Mouse (Mus musculus) urinary bladder, adult 2 months (tissue): ENCODE data around the gene Nwd1. TPM values are rescaled to one million over a fixed set of nuclear protein-coding genes. Genes with fewer than 3 reads are reported as not detected.
A peak's percentile ranks its signal among the peaks of the same experiment; 100 is the strongest.

Experiments used
- DNase-seq: peaks from one replicate; pipeline ENCODE4 v3.0.0; 2022; ENCODE audit warnings: low spot score
- polyA plus RNA-seq: library from polyadenylated mRNA; depleted of rRNA; stranded (reverse); fragments of >200 nt; gene quantifications from 2 replicates; pipeline ENCODE4 v1.2.3, GENCODE M21; 2012

Nwd1 gene
- polyA plus RNA-seq, 1 experiment = 0.15 TPM

DNA sequence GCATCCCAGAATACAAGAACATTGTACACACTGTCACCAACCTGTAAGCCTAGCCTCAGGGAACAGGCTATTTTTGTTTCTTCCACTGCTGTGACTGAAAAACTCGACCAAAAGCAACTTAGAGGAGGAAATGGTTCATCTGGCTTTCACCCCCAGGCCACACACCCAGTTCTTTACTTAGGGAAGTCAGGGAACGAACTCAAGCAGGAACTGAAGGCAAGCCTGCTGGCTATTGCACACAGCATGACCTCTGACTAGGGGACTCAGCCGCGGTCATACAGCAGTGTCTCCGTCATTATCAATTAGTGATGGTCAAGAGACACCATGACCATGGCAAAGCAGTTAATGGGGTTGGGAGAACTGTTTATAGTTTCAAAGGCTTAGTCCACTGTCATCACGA is 66.1 kb downstream of the Nwd1 start:
- DNase-seq = no peak

DNA sequence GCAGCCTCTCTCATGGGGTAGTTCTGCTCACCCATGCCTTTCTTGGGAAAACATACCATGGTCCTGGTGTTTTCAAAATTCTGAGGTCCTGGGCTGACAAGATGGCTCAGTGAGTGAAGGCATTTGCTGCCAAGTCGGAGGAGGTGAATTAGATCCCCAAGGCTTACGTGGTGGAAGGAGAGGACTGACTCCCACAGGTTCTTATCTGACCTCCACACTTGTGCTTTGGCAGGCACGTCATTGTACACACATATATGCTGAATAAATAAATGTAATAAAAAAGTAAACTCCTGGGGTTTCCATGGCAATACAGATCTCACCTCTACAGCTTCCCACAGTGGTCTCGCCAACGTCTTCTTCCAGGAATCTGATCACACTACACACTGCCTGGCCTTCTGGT is 70.1 kb downstream of the Nwd1 start:
- DNase-seq = no peak

DNA sequence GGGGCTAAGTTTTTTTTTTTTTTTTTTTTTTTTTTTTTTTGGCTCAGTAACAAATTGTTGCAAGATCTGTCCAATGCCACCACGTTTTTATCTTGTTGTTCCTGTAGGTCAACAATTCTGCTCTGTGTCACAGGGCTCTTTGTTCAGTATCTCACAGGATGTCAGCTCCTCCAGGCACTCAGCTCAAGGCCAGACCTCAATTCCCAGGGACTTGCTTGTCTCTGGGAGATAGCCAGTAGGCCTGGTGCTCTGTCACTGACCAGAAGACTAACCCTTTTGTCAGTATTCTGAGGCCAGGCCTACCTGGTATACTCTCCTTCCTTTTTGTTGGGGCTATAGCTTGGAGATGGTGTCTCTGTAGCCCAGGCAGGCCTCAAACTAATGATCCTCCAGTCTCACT is 74.0 kb downstream of the Nwd1 start:
- DNase-seq = no peak

DNA sequence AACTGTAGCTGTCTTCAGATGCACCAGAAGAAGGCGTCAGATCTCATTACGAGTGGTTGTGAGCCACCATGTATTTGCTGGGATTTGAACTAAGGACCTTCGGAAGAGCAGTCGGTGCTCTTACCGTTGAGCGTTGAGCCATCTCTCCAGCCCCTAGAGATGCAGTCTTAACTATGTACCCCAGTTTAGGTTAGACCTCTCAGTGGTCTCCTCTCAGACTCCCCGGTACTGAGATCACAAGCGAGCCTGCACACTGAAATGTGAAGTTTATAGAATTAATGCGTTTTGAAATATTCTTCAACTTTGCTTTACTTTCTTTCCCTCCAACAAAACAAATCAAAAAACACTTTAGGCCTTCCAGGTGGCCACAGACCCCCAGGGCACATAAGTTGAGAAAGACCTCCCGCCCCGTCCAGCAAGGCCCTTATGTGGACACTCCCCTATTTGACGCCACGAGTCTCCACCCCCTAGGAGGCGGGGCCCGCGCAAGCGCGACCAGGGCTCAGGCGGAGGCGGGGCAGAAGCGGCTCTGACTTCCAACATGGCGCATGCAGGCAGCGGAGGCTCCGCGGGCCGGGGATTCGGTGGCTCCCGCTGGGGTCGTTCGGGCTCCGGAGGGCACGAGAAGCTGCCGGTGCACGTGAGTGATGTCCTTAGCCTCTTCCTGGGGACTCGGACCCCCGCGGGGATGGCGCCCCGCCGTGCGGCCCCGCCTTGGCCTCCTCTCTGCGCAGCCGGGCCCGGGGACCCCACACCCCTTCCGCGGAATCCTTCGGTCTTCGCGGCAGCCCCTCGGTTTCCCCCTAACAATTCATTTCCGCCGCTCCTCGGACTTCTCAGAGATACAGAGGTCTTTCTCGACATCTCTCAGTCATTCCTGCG is 76.5 kb downstream of the Nwd1 start, which contains the start of gene Sin3b:
Sin3b (plus strand) TSS at position 517 of the 882 bp plus-strand sequence.
- DNase-seq = peak; percentile 88

DNA sequence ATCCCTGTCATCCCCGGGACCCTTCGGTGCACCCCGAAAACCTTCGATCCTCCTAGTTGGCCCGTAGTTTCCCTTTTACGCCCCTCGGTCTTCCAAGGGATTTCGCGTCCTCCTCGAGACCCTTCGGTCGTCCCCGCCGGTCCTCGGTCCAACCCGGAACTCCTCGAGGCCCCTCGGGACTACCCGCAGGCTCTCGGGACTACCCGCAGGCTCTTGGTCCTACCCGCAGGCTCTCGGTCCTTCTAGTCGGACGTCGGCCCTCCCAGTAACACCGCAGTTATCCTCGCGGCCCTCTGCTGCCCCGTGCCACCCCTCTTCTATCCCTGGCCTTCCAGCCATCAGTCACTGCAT is 77.1 kb downstream of the Nwd1 start:
- peak; percentile 26 for DNase-seq

DNA sequence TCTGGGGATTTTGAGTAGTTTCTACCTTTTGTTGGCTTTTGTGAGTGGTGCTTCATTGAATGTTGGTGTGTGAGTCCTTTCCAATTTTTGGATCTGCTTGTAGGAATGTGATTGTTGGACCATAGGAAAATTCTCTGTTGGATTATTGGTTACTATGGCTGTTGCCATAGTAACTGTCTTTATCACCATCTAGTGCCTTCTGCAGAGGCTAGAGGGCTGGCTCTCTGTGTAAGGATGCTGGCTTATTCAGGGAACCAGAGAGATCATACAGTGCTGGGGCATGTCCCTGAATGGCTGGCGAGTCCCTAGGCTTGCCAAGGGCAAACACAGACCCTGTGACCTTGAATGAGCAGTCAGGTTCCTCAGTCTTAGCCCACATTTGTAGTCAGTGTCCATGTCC is 82.1 kb downstream of the Nwd1 start:
- no peak for DNase-seq

DNA sequence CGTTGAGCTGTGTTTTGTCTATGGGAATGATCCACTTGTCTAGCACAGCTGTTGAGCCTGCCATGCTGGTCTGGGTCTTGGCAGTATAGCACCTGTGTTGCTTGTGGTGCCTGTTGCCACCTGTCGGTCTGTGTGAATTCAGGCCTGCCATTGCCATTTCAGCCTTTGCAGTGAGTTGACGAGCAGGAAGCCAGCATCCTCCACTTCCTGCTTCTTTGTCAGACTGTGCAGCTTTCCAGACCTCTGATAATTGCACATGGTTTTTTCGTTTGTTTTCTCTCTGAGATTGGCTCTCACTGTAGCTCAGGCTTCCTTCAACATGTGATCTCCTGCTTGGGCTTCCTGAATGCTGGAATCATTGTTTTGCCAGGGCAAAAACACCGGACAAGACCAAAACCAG is 88.5 kb downstream of the Nwd1 start:
- no peak for DNase-seq

DNA sequence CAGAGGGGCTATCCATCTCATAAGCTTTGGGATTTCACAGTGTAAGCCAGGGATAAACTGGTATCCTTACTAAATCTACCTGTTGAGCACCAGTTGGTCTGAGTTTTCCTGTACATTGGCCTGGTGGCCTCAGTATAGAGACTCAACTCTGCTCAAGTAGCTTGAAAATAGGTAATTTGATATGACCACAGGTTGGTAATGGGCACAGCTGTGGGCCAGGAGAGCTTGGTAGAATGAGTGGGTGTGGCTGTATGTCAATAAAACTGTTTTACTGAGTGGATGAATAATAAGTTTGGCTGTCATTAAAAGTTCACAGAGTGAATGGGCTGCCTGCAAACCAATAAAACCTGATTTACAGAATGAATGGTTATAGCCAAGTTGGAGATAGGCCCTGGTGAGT is 90.4 kb downstream of the Nwd1 start:
- no peak for DNase-seq

DNA sequence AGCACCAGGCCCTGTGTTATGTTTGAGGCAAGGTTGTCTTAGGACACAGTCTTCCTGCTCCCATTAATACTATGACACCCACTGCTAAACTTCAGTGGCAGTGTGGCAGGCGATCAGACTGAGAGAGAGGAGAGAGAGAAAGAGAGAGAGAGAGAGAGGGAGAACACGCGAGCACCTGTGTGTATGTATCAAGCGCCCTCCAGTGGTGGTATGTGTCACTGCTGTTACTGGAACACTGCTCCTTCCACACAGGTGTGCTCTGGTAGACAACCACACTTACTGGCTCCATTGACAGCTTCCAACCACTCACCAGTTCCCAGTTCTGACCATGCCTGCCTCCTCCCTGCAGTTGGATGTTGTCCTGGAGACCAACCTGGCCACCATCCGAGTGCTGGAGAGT is 99.5 kb downstream of the Nwd1 start:
- DNase-seq = no peak

DNA sequence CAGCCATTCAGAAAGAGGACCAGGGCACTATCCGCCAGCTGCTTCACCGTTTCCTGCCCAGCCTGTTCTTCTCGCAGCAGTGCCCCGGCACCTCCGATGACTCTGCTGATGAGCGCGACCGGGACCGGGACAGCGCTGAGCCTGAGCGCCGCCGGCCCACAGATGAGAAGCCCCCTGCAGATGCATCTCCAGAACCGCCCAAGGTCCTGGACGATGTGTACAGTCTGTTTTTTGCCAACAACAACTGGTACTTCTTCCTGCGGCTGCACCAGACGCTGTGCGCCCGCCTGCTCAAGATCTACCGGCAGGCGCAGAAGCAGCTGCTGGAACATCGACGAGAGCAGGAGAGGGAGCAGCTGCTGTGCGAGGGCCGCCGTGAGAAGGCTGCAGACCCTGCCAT is 103.3 kb downstream of the Nwd1 start:
- no peak for DNase-seq

DNA sequence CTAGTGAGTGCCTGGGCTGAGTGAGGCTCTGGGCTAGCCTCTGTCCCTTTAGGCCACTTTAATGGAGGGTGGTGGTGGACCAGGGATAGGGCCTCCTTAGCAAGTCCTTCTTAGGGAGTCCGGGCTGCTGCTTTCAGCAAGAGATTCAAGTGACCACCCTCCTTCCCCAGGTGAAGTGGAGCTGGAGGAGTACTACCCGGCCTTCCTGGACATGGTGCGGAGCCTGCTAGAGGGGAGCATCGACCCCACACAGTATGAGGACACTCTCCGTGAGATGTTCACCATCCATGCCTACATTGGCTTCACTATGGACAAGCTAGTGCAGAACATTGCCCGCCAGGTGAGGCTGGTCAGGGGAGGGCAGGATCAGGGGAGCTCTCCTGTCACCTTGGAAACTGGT is 103.8 kb downstream of the Nwd1 start:
- peak; percentile 11 for DNase-seq

DNA sequence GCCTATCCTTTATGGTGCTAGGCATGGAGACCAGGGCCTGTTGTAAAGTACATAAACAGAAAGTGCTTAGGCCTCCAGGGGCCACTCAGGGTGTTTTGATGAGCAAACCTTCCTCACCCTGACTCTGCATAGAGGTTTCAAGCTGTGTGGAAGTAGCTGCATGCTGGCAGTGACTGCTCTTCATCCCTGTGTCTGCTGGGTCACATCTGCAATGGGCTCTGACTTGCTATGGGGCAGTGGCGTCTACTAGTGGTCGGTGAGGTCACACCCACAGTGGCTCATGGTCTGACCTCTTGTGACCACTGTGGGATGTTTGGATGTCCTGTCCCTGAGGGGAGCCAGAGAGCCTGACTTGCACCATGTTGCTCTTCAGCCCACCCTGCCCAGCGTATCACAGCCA is 104.6 kb downstream of the Nwd1 start:
- DNase-seq = peak; percentile 13

DNA sequence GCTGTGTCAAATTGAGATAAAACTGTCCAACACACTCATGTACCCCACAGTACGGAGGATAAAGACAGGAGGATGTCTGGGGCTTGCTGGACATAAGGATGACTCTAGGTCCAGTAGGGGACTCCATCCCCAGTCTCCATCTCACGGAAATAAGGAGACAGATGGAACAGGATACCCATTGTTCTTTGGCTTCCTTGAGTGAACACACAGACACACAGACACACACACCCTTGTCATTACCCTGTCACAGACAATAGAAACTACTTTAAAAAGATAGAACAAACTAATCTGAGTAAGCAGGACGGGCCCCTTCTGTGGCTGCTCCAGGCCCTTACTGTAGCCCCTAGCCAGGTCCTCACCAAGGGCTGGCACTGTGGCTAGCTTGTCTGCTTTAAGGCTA is 105.8 kb downstream of the Nwd1 start:
- peak; percentile 3 for DNase-seq

DNA sequence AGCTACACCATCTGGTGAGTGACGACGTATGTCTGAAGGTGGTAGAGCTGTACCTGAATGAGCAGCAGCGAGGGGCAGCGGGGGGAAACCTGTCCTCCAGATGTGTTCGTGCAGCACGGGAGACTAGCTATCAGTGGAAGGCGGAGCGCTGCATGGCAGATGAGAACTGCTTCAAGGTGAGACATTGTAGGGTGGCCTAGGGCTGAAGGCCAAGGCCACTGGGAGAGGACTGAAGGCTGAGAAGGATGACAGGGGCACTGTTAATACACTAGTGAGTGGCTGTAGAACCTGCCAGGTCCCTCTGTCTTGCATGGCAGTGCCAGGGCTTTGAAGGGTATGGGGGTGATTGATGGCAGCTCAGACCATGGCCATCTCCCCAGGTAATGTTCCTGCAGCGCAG is 106.7 kb downstream of the Nwd1 start:
- peak; percentile 13 for DNase-seq

DNA sequence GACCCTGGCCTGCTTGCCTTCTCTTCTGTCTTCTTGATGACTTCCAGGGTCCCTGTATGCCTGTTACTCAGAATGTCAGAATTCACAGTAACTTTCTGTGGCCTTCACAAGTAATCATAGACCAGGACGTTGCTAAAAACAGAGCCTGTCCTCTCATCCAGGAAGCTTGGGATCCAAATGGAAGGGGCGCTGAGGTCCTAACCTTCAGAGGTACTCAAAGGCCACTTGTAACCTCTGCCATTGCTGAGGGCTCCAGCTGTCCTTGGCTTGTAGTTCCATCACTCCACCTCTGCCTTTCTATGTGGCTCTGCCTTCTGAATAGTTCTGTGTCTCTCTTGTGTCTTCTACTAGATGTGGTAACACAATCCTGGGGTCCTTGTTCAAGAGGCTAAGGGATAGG is 107.3 kb downstream of the Nwd1 start:
- no peak for DNase-seq

DNA sequence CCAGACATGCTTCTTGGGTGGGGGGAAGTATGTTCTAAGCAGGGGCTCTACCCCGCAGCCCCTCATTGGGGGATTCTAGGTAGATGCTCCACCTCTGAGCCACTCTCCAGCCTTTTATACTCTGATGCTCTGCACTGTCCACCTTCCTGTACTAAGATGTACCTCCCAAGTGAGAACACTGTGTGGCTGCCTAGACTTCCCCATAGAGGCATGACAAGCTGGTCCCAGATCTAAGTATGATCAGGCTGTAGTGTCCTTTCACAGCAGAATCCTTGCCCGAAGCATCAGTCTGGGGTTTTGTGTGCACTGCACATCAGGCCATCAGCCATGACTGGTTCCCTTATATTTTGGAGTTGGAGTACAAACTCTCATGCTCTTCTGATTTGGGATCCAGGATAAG is 109.5 kb downstream of the Nwd1 start:
- DNase-seq = peak; percentile 16

DNA sequence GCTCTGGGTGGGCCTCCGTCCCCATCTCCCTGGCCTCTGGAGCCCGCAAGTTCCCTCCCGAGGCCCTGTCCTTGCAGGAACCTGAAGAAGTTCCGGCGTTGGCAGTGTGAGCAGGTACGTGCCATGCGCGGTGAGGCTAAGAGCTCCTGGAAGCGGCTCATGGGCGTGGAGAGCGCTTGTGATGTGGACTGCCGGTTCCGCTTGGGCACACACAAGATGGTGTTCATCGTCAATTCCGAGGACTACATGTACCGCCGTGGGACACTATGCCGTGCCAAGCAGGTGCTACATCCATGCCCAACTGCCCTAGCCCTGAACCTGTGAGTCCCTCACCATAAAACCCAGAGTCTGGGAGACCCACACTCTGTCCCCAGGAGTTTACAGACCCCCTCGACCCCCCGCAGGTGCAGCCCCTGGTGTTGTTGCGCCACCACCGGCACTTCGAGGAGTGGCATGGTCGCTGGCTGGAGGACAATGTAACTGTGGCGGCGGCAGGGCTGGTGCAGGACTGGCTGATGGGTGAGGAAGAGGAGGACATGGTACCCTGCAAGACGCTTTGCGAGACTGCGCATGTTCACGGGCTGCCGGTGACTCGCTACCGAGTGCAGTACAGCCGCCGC is 110.4 kb downstream of the Nwd1 start:
- peak; percentile 17 for DNase-seq

DNA sequence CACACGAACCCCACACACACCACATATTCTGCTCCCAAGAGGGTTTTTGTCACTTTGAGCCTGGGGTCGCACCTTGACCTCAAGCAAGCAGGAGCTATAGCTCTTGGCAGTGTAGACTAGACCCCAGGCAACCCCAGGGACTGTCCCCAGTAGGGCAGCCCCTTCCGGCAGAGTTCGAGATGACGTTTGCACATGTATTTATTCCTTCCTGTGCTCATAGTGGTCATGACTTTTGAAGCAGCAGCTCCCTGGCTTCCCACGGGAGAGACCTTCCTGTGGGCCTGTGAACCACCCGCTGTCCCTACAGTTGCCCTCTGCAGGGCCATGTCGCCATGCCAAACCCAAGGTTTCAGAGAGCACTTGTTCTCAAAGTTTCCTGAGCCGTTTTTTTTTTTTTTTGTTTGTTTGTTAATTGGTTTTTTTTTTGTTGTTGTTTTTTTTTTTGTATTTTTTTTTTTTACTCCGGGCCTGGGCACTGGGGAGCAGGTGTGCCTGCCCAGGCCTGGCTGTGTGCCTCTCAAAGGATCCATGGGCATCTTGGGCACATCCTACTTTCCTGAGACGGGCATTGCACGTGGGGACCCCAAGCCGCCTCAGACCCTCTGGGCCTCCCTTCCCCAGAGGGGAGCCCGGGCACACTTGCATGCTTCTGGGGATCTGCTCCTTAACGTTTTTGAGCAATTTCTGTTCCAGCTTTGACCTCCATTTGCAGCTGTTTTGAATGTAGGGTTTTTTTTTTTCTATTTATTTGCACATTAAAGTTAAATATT is 111.1 kb downstream of the Nwd1 start:
- peak; percentile 17 for DNase-seq

DNA sequence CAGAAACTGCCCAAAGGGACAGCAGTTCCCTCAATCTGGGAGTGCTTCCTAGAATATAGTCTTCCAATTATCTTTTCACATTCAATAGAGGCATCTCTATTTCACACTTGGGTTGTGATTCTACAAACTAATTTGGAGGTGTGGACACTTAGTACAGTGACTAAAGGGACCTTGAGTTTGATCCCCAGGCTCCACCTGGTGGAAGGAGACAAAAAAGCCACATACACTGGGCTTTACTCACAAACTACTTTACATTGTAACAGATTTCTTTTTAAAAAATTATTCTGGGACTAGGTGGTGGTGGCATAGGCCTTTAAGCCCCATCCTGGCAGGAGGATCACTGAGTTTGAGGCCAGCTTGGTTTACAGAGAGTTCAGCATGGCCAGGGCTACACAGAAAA is 111.8 kb downstream of the Nwd1 start:
- no peak for DNase-seq

DNA sequence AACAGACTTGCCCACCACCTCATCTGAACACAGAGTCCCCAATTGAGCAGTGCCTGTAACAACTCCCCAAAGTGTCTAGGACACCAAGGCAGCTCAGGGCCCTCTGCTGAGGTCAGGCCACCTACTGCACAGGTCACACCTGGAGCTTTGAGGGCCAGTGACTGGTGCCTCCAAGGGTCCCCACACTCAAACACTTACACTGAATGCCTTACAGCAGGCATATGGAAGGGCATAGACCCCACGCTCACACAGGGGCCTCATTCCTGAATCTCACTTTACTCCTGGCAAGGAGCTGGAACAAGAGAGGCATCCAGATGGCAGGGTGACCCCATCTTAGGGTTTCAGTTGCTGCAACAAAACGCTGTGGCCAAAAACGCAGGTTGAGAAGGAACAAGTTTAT is 113.7 kb downstream of the Nwd1 start:
- DNase-seq = peak; percentile 10

DNA sequence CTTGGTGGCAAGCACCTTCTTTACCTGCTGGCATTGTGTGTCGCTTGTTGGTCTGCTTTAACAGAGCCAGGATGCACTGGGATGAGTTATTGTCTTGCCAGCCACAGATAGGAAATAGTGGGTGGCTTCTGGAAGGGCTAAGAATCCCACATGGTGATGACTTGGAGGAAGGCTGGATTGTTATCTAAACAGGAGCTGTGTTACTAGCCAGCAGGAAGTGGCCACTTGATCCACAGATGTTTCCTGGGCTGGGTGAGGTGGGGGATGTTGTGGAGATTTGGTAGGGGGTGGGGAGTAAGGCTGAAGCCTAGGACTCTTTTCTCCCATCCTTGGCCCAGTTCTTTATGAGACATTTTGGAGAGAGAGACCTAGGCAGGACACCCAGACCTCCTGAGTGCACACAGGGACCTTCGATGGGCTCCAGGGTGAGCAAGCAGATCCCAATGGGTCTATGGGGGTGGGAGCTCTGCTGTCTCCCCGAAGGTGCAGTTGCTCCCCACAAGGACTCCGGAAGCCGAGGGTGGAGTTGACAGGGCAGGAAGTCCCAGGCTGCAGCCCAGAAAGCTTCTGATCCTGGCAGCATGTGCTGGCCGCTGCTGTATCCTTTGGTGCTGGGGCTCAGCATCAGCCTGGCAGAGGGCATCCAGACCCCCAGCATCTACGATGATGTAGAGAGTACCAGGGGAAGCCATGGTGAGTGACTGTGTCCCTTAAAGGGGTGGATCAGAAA is 115.0 kb downstream of the Nwd1 start, which contains the start of gene F2rl3:
F2rl3 (plus strand) TSS at position 559 of the 730 bp plus-strand sequence.
- no peak for DNase-seq

DNA sequence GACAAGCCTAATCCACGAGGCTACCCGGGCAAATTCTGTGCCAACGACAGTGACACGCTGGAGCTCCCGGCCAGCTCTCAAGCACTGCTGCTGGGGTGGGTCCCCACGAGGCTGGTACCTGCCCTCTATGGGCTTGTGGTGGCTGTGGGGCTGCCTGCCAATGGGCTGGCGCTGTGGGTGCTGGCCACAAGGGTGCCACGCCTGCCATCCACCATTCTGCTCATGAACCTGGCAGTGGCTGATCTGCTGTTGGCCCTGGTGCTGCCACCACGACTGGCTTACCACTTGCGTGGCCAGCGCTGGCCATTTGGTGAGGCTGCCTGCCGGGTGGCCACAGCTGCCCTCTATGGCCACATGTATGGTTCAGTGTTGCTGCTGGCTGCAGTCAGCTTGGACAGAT is 115.8 kb downstream of the Nwd1 start:
- no peak for DNase-seq
